Mouse (Mus musculus): ENCODE measurements at regions not wholly inside any gene's neighbourhood (a gene's known extent, or its start where the extent isn't known, plus 50 kb on each side); places are given as distances from the start of the nearest gene placed in this dataset.

DNA sequence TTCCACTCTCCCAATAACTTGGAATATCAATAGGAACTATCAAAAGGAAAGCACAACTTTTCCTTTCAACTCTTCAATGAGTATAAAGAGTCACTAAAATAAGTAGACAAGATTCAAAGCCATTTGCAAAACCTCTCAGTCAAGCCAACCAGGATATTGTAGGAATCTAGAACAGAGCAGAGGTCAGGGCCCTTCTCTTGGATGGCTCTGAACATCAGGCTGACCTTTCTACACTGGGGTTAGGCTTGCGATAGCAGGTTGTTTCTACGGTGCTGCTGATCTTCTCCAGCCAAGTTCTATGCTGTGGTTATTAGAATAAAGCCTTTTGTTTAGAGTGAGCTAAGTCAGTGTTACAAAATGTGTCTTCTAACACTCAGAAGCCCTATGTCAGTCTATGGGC is 658.6 kb downstream of the Ofcc1 start:
- H3K27me3 ChIP-seq (ENCODE audit: control insufficient read depth, insufficient read depth, low read length): no peaks in the 10 kb centered on the region
- H3K4me1 ChIP-seq (ENCODE audit: control insufficient read depth, insufficient read depth, low read length): no peaks in the 10 kb centered on the region
- no peak overlapping the region for H3K4me3 ChIP-seq (ENCODE audit: control insufficient read depth, low read depth, low read length)
- H3K36me3 ChIP-seq (ENCODE audit: control insufficient read depth, insufficient read depth, low read length): no peaks in the 10 kb centered on the region
- TF ChIP-seq POLR2A (IDR thresholded peaks at IDR 0.05; ENCODE audit: control insufficient read depth, low read depth, low read length) (no peak), CTCF (IDR thresholded peaks at IDR 0.05; ENCODE audit: control insufficient read depth, insufficient read depth, insufficient replicate concordance, low read depth, low read length) (no peak)
- no peak overlapping the region for H3K27ac ChIP-seq (ENCODE audit: control insufficient read depth, insufficient read depth, low read depth, low read length)

DNA sequence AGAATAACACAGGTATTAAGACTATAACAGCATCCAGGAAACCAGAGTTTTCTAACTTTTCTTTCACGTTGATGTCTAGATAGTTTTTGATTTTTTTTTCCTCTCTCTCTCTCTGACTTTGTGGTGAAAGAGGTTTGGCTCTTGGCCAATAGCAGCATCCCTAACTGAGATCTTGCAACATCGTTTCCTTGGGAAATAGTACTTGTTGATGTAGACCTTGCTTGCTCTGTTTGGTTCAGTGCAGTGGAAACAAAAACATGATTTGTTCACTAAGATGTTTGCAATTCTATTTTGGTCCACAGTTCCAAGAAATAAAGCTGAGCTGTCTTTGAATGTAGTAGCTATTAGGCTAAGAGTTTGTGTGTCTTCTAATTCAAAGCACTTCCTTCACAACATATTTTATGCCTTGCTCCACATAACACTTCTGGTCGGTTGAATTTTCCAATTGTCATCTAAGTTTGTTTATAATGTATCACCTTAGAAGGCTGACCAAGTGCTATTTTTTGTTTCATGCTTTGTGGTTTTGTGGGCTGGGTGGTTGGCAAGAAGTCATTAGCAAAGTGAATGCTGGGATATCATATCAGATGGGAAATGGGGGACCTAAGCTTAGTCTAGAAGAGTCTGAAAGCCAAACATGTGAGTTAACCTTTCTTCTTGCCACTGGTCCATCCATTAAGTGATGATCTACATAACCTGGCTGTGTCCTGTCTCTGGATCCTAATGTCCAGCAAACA is 669.8 kb downstream of the Ofcc1 start:
- H3K4me1 ChIP-seq (ENCODE audit: control insufficient read depth, insufficient read depth, low read length): no peaks in the 10 kb centered on the region
- no peak overlapping the region for H3K4me3 ChIP-seq (ENCODE audit: control insufficient read depth, low read depth, low read length)
- no peaks in the 10 kb centered on the region for H3K36me3 ChIP-seq (ENCODE audit: control insufficient read depth, insufficient read depth, low read length)
- TF ChIP-seq CTCF (IDR thresholded peaks at IDR 0.05; ENCODE audit: control insufficient read depth, insufficient read depth, insufficient replicate concordance, low read depth, low read length) (no peak), POLR2A (IDR thresholded peaks at IDR 0.05; ENCODE audit: control insufficient read depth, low read depth, low read length) (no peak)
- no peak overlapping the region for H3K27ac ChIP-seq (ENCODE audit: control insufficient read depth, insufficient read depth, low read depth, low read length)
- no peaks in the 10 kb centered on the region for H3K27me3 ChIP-seq (ENCODE audit: control insufficient read depth, insufficient read depth, low read length)

DNA sequence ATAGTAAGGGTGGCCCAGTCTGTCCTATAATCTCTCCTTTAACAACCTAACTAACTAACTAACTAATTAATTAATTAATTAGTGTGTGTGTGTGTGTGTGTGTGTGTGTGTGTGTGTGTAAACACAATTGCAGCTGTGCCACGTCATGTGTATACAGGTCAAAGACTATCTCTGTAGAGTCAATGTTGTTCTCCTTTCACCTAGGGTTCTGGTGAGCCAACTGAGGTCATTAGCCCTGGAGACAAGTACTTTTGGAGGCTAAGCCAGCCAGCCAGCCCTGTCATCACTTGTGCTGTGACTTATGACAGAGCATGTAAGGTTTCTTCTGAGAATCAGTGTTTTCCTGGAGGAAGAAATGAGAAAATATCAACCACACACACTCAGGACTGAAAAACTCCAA is 696.7 kb downstream of the Ofcc1 start:
- no peak for TF ChIP-seq CTCF (IDR thresholded peaks at IDR 0.05; ENCODE audit: control insufficient read depth, insufficient read depth, insufficient replicate concordance, low read depth, low read length)
- TF ChIP-seq POLR2A (IDR thresholded peaks at IDR 0.05; ENCODE audit: control insufficient read depth, low read depth, low read length): no peak
- Histone ChIP-seq H3K36me3 (ENCODE audit: control insufficient read depth, insufficient read depth, low read length) (no peaks in the 10 kb centered on the region), H3K4me3 (ENCODE audit: control insufficient read depth, low read depth, low read length) (no peak overlapping the region), H3K27ac (ENCODE audit: control insufficient read depth, insufficient read depth, low read depth, low read length) (no peak overlapping the region), H3K27me3 (ENCODE audit: control insufficient read depth, insufficient read depth, low read length) (no peaks in the 10 kb centered on the region), H3K4me1 (ENCODE audit: control insufficient read depth, insufficient read depth, low read length) (no peaks in the 10 kb centered on the region)

DNA sequence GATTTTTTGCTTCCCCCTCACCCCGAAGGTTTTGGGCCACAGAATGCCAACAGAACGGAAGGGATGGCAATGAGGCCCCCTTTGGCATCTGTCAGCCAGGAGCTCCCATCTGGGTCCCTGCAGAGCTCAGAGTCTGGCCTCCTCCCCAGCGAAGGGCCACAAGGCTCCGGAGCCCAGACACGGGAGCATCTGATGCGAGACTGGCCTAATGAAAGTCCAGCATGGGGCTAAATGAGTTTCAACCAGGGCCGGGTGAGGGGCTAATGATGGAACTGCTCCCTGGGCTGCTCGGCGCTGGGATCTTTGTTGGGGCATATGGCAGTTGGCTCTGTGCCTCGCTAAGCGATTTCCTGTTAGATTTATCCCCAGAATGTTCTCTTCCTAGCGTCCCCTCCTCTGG is 688.8 kb upstream of the Slc35b3 start:
- no peak for TF ChIP-seq POLR2A (IDR thresholded peaks at IDR 0.05; ENCODE audit: control insufficient read depth, low read depth, low read length)
- no peak for TF ChIP-seq CTCF (IDR thresholded peaks at IDR 0.05; ENCODE audit: control insufficient read depth, insufficient read depth, insufficient replicate concordance, low read depth, low read length)
- no peak overlapping the region for H3K4me3 ChIP-seq (ENCODE audit: control insufficient read depth, low read depth, low read length)
- no peak overlapping the region for H3K27ac ChIP-seq (ENCODE audit: control insufficient read depth, insufficient read depth, low read depth, low read length)
- peaks cover 3% of the 10 kb centered on the region; the same call in 1 of the 2 replicates for H3K4me1 ChIP-seq (ENCODE audit: control insufficient read depth, insufficient read depth, low read length)
- H3K36me3 ChIP-seq (ENCODE audit: control insufficient read depth, insufficient read depth, low read length): no peaks in the 10 kb centered on the region
- no peaks in the 10 kb centered on the region for H3K27me3 ChIP-seq (ENCODE audit: control insufficient read depth, insufficient read depth, low read length)

DNA sequence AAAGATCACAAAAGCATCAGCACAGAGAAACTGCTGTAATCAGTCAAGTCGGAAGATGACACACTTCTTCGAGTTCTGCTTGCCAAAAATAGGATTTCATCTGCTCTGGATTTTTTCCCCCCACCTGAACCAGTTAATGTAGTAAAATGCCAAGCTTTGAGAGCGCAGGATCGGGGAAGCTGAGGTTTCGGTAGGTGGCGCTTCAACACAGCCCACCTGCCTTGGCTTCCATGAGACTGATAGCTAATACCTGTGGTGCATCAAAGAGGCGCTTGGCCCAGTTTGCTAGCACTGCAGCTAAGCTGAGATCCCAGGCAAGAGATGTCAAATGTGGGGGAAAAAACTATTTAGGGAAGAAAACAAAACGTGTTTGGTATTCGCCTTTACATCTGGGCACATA is 686.7 kb upstream of the Slc35b3 start:
- no peak overlapping the region for H3K27ac ChIP-seq (ENCODE audit: control insufficient read depth, insufficient read depth, low read depth, low read length)
- no peaks in the 10 kb centered on the region for H3K36me3 ChIP-seq (ENCODE audit: control insufficient read depth, insufficient read depth, low read length)
- peak; percentile 17; the same call in 1 of the 2 replicates for TF ChIP-seq CTCF (IDR thresholded peaks at IDR 0.05; ENCODE audit: control insufficient read depth, insufficient read depth, insufficient replicate concordance, low read depth, low read length)
- TF ChIP-seq POLR2A (IDR thresholded peaks at IDR 0.05; ENCODE audit: control insufficient read depth, low read depth, low read length): no peak
- H3K4me1 ChIP-seq (ENCODE audit: control insufficient read depth, insufficient read depth, low read length): peaks cover 3% of the 10 kb centered on the region; the same call in 1 of the 2 replicates
- no peaks in the 10 kb centered on the region for H3K27me3 ChIP-seq (ENCODE audit: control insufficient read depth, insufficient read depth, low read length)
- no peak overlapping the region for H3K4me3 ChIP-seq (ENCODE audit: control insufficient read depth, low read depth, low read length)

DNA sequence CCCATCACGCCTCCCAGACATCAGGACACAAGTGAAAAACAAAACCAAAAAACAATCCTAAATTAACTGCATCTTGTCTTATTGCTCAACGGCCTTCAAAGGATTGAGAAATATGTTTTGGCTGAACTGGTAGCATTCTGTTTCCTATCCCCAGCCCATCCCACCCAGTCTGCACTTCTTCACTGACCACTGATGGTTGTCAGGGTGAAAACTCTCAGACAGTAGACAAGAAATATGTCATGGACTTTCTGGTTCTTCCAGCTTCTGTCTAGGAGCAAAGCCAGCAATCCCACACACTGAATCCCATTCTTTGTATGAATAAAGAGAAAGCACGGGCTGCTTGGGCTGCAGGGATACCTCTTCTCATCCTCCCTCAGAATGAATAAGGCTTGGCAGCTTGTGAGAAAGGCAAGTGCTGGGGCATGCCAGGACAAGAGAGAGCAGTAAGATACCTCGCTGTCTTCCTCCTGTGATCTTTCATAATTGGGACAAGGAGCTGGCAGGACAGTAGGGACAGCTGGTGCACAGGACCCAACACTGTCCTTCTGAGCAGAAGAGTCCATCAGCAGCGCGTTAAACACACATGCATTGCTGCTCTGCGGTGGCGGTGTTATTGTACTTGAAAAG is 670.9 kb upstream of the Slc35b3 start:
- Histone ChIP-seq H3K4me1 (ENCODE audit: control insufficient read depth, insufficient read depth, low read length) (no peaks in the 10 kb centered on the region), H3K27me3 (ENCODE audit: control insufficient read depth, insufficient read depth, low read length) (no peaks in the 10 kb centered on the region), H3K27ac (ENCODE audit: control insufficient read depth, insufficient read depth, low read depth, low read length) (no peak overlapping the region), H3K4me3 (ENCODE audit: control insufficient read depth, low read depth, low read length) (no peak overlapping the region), H3K36me3 (ENCODE audit: control insufficient read depth, insufficient read depth, low read length) (no peaks in the 10 kb centered on the region)
- TF ChIP-seq POLR2A (IDR thresholded peaks at IDR 0.05; ENCODE audit: control insufficient read depth, low read depth, low read length): no peak
- no peak for TF ChIP-seq CTCF (IDR thresholded peaks at IDR 0.05; ENCODE audit: control insufficient read depth, insufficient read depth, insufficient replicate concordance, low read depth, low read length)

Data from testis, adult 2 months (tissue).